Mouse (Mus musculus) olfactory bulb, adult 2 months (tissue): ENCODE data around the gene Fbxw10.

ENCODE experiments used
- CTCF ChIP-seq: fragments of 200-500 bp; IDR thresholded peaks from 2 replicates; pipeline ENCODE4 v1.5.1; 2012; ENCODE audit warnings: low read depth, mild to moderate bottlenecking, low read length, moderate library complexity; ENCODE audit not compliant: insufficient read depth
- POLR2A ChIP-seq: fragments of 200-500 bp; IDR thresholded peaks from 2 replicates; pipeline ENCODE4 v1.6.1; 2012; ENCODE audit warnings: mild to moderate bottlenecking, low read depth, low read length, moderate library complexity; ENCODE audit not compliant: insufficient read depth

DNA sequence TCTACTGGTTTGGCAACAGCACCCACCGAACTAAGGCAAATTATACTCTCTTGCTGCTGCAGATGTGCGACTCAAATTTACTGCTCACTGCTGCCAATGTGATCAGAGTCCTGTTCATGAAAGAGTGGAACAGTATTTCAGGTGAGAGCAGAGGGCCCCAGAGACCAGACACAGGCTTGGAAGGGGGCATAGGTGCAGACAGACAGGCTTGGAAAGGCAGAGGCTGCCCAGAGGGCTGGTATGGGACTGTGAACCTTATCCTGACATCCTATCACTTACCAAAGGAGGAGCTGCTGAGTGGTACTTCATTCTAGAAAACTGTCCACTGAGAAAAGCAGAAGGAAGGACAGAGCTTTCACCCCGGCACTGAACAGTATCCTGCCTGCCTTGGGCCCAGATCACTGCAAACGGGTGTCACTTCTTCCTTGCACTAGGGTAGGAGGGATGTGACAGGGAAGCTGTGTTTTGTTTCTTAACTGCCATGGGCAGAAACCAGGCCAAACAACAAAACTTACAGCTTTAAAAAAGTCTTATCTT, 854 bp downstream of the Fbxw10 start:
- TF ChIP-seq CTCF (no peak), POLR2A (no peak)
